Mouse (Mus musculus): Measurements from ENCODE around the gene Myb. TPM values are rescaled to one million over a fixed set of nuclear protein-coding genes. Genes with fewer than 3 reads are reported as not detected.

Myb gene
- 10.4 and 11.5 TPM in 2 replicates for polyA plus RNA-seq (2012; rRNA removed)

GRCm38 (mm10) chr10:21160537-21161358, at the start of gene Myb:
TSS of gene Myb (minus strand) at chr10:21160984.
- under 1% methylated on average over 85 of the region's 86 CpGs for WGBS
- Histone ChIP-seq H3K36me3 (ENCODE audit: control insufficient read depth, insufficient read depth, low read length) (no peaks in the 10 kb centered on the region), H3K4me1 (ENCODE audit: control insufficient read depth, insufficient read depth, insufficient read length) (peaks cover 2% of the 10 kb centered on the region; the same call in 1 of the 2 replicates), H3K27ac (ENCODE audit: insufficient read depth, low read length) (peak within 1 kb of the TSS; percentile 62), H3K4me3 (ENCODE audit: extremely low read depth, insufficient read depth, insufficient read length) (peak within 1 kb of the TSS; percentile 69), H3K27me3 (ENCODE audit: control insufficient read depth, insufficient read depth, low read length) (no peaks in the 10 kb centered on the region; the same call in 1 of the 2 replicates)
- peak in 1 of 2 experiments; percentile 64 for DNase-seq (ENCODE audit: low read depth in 1 of 2, low spot score in 2 of 2)
- TF ChIP-seq POLR2A (IDR thresholded peaks at IDR 0.05; ENCODE audit: low read depth, low read length) (no peak; the same call in 1 of the 2 replicates), CTCF (IDR thresholded peaks at IDR 0.05; ENCODE audit: extremely low read depth, insufficient read depth, insufficient read length, insufficient replicate concordance) (no peak)

- no peak for DNase-seq (ENCODE audit: low read depth in 1 of 2, low spot score in 2 of 2)
- no peaks in the 10 kb centered on the region for H3K36me3 ChIP-seq (ENCODE audit: control insufficient read depth, insufficient read depth, low read length)
- H3K4me1 ChIP-seq (ENCODE audit: control insufficient read depth, insufficient read depth, insufficient read length): peaks cover 14% of the 10 kb centered on the region; the same call in 1 of the 2 replicates
- WGBS: 6% methylated on average over 1 of the region's 1 CpGs
- H3K27me3 ChIP-seq (ENCODE audit: control insufficient read depth, insufficient read depth, low read length): no peaks in the 10 kb centered on the region
- no peak overlapping the region for H3K4me3 ChIP-seq (ENCODE audit: extremely low read depth, insufficient read depth, insufficient read length)
- TF ChIP-seq CTCF (IDR thresholded peaks at IDR 0.05; ENCODE audit: extremely low read depth, insufficient read depth, insufficient read length, insufficient replicate concordance): no peak
- no peak for TF ChIP-seq POLR2A (IDR thresholded peaks at IDR 0.05; ENCODE audit: low read depth, low read length)
- no peak overlapping the region for H3K27ac ChIP-seq (ENCODE audit: insufficient read depth, low read length)
Measured at GRCm38 (mm10) chr10:21207378-21207777, 46.6 kb upstream of the Myb start.

- Histone ChIP-seq H3K27me3 (ENCODE audit: control insufficient read depth, insufficient read depth, low read length) (no peaks in the 10 kb centered on the region), H3K36me3 (ENCODE audit: control insufficient read depth, insufficient read depth, low read length) (no peaks in the 10 kb centered on the region), H3K27ac (ENCODE audit: insufficient read depth, low read length) (no peak overlapping the region), H3K4me1 (ENCODE audit: control insufficient read depth, insufficient read depth, insufficient read length) (peaks cover 14% of the 10 kb centered on the region; the same call in 1 of the 2 replicates), H3K4me3 (ENCODE audit: extremely low read depth, insufficient read depth, insufficient read length) (no peak overlapping the region)
- WGBS: 81% methylated on average over 2 of the region's 2 CpGs
- TF ChIP-seq POLR2A (IDR thresholded peaks at IDR 0.05; ENCODE audit: low read depth, low read length) (no peak), CTCF (IDR thresholded peaks at IDR 0.05; ENCODE audit: extremely low read depth, insufficient read depth, insufficient read length, insufficient replicate concordance) (no peak)
- DNase-seq (ENCODE audit: low read depth in 1 of 2, low spot score in 2 of 2): no peak
Measured at GRCm38 (mm10) chr10:21206232-21206631, 45.4 kb upstream of the Myb start.

GRCm38 (mm10) chr10:21204496-21205085, 43.8 kb upstream of the Myb start:
- Histone ChIP-seq H3K4me3 (ENCODE audit: extremely low read depth, insufficient read depth, insufficient read length) (no peak overlapping the region), H3K27me3 (ENCODE audit: control insufficient read depth, insufficient read depth, low read length) (no peaks in the 10 kb centered on the region)
- WGBS: 56% methylated on average over 10 of the region's 10 CpGs

GRCm38 (mm10) chr10:21203886-21204285, 43.1 kb upstream of the Myb start:
- peaks cover 14% of the 10 kb centered on the region; the same call in 1 of the 2 replicates for H3K4me1 ChIP-seq (ENCODE audit: control insufficient read depth, insufficient read depth, insufficient read length)
- no peak overlapping the region for H3K4me3 ChIP-seq (ENCODE audit: extremely low read depth, insufficient read depth, insufficient read length)
- H3K27me3 ChIP-seq (ENCODE audit: control insufficient read depth, insufficient read depth, low read length): no peaks in the 10 kb centered on the region
- no peak for DNase-seq (ENCODE audit: low read depth in 1 of 2, low spot score in 2 of 2)
- WGBS: 81% methylated on average over 5 of the region's 5 CpGs
- no peaks in the 10 kb centered on the region for H3K36me3 ChIP-seq (ENCODE audit: control insufficient read depth, insufficient read depth, low read length)
- TF ChIP-seq CTCF (IDR thresholded peaks at IDR 0.05; ENCODE audit: extremely low read depth, insufficient read depth, insufficient read length, insufficient replicate concordance) (no peak), POLR2A (IDR thresholded peaks at IDR 0.05; ENCODE audit: low read depth, low read length) (no peak)
- H3K27ac ChIP-seq (ENCODE audit: insufficient read depth, low read length): no peak overlapping the region

More at GRCm38 (mm10) chr10:21204496-21205085, 43.8 kb upstream of the Myb start:
- H3K36me3 ChIP-seq (ENCODE audit: control insufficient read depth, insufficient read depth, low read length): no peaks in the 10 kb centered on the region
- DNase-seq (ENCODE audit: low read depth in 1 of 2, low spot score in 2 of 2): no peak
- H3K27ac ChIP-seq (ENCODE audit: insufficient read depth, low read length): no peak overlapping the region
- TF ChIP-seq POLR2A (IDR thresholded peaks at IDR 0.05; ENCODE audit: low read depth, low read length) (no peak), CTCF (IDR thresholded peaks at IDR 0.05; ENCODE audit: extremely low read depth, insufficient read depth, insufficient read length, insufficient replicate concordance) (no peak)
- peaks cover 14% of the 10 kb centered on the region; the same call in 1 of the 2 replicates for H3K4me1 ChIP-seq (ENCODE audit: control insufficient read depth, insufficient read depth, insufficient read length)

GRCm38 (mm10) chr10:21203461-21203860, 42.7 kb upstream of the Myb start:
- Histone ChIP-seq H3K36me3 (ENCODE audit: control insufficient read depth, insufficient read depth, low read length) (no peaks in the 10 kb centered on the region), H3K27ac (ENCODE audit: insufficient read depth, low read length) (no peak overlapping the region), H3K4me3 (ENCODE audit: extremely low read depth, insufficient read depth, insufficient read length) (no peak overlapping the region), H3K27me3 (ENCODE audit: control insufficient read depth, insufficient read depth, low read length) (no peaks in the 10 kb centered on the region), H3K4me1 (ENCODE audit: control insufficient read depth, insufficient read depth, insufficient read length) (peaks cover 14% of the 10 kb centered on the region; the same call in 1 of the 2 replicates)
- TF ChIP-seq CTCF (IDR thresholded peaks at IDR 0.05; ENCODE audit: extremely low read depth, insufficient read depth, insufficient read length, insufficient replicate concordance) (no peak), POLR2A (IDR thresholded peaks at IDR 0.05; ENCODE audit: low read depth, low read length) (no peak)
- no peak for DNase-seq (ENCODE audit: low read depth in 1 of 2, low spot score in 2 of 2)
- 89% methylated on average over 3 of the region's 3 CpGs for WGBS
